Mouse (Mus musculus) CD4-positive, CD25-positive, alpha-beta regulatory T cell, adult 4 months (primary cell): ENCODE results near the gene Aif1. TPM values are rescaled to one million over a fixed set of nuclear protein-coding genes. Genes with fewer than 3 reads are reported as not detected.

Experiments used
- polyA plus RNA-seq, 2 experiments: library from polyadenylated mRNA; unstranded; fragments of 100-300 nt; shearing (Covaris generic); gene quantifications; one replicate each; pipeline ENCODE4 v1.2.1; 2017

The Aif1 gene
- polyA plus RNA-seq, 2 experiments from 2014 or later: 1.8 to 3.7 TPM

Other genes starting within 250 kb of the Aif1 start
- gene Neu1, start 244.8 kb downstream of the Aif1 start, polyA plus RNA-seq: 10 to 100 TPM; 32.5 to 40.6 TPM
- gene Hspa1b, start 216.8 kb downstream of the Aif1 start, polyA plus RNA-seq: 1 to 10 TPM in 1 of 2 experiments, under 1 TPM in 1; 0.84 to 3.7 TPM
- 1 to 10 TPM in 1 of 2 experiments, not detected in 1; 3.1 TPM for gene Gm20481, start 206.2 kb downstream of the Aif1 start, polyA plus RNA-seq
- gene Hspa1a, start 203.9 kb downstream of the Aif1 start, polyA plus RNA-seq: 1 to 10 TPM in 1 of 2 experiments, not detected in 1; 1.1 TPM
- 1 to 10 TPM in 1 of 2 experiments, under 1 TPM in 1; 0.17 to 1.3 TPM for gene Hspa1l, start 203.4 kb downstream of the Aif1 start, polyA plus RNA-seq
- gene Lsm2, start 194.2 kb downstream of the Aif1 start, polyA plus RNA-seq: 10 to 100 TPM; 51.4 to 54.8 TPM
- 10 to 100 TPM; 28.4 to 31.6 TPM for gene Vars, start 175.1 kb downstream of the Aif1 start, polyA plus RNA-seq
- gene Vwa7, start 159.5 kb downstream of the Aif1 start, polyA plus RNA-seq: under 1 TPM; 0.12 to 0.14 TPM
- gene Sapcd1, start 148.1 kb downstream of the Aif1 start, polyA plus RNA-seq: 1 to 10 TPM; 2.7 to 2.8 TPM
- gene Msh5, start 129.3 kb downstream of the Aif1 start, polyA plus RNA-seq: 1 to 10 TPM; 1.8 to 2.5 TPM
- 100 to 1,000 TPM; 490 to 619 TPM for gene Clic1, start 126.1 kb downstream of the Aif1 start, polyA plus RNA-seq
- 1 to 10 TPM; 1.1 to 6.3 TPM for gene Ddah2, start 117.0 kb downstream of the Aif1 start, polyA plus RNA-seq
- gene Ly6g6c, start 110.7 kb downstream of the Aif1 start, polyA plus RNA-seq: not detected
- gene Mpig6b, start 109.9 kb downstream of the Aif1 start, polyA plus RNA-seq: not detected
- gene Ly6g6e, start 99.2 kb downstream of the Aif1 start, polyA plus RNA-seq: not detected
- gene Ly6g6d, start 98.0 kb downstream of the Aif1 start, polyA plus RNA-seq: not detected
- not detected for gene Ly6g6f, start 90.5 kb downstream of the Aif1 start, polyA plus RNA-seq
- gene Abhd16a, start 86.8 kb downstream of the Aif1 start, polyA plus RNA-seq: 10 to 100 TPM; 23.5 to 27.2 TPM
- gene Ly6g5c, start 67.8 kb downstream of the Aif1 start, polyA plus RNA-seq: not detected
- 1 to 10 TPM; 2.5 to 2.8 TPM for gene Ly6g5b, start 60.6 kb downstream of the Aif1 start, polyA plus RNA-seq
- 10 to 100 TPM; 80.4 to 86.0 TPM for gene Gpank1, start 54.6 kb downstream of the Aif1 start, polyA plus RNA-seq
- gene Csnk2b, start 54.0 kb downstream of the Aif1 start, polyA plus RNA-seq: 100 to 1,000 TPM; 243 to 284 TPM
- 10 to 100 TPM; 24.2 to 33.4 TPM for gene D17H6S53E, start 49.7 kb downstream of the Aif1 start, polyA plus RNA-seq
- gene Apom, start 44.0 kb downstream of the Aif1 start, polyA plus RNA-seq: under 1 TPM in 1 of 2 experiments, not detected in 1; 0.32 TPM
- gene Bag6, start 40.9 kb downstream of the Aif1 start, polyA plus RNA-seq: 10 to 100 TPM; 16.9 to 31.5 TPM
- gene Prrc2a, start 11.2 kb downstream of the Aif1 start, polyA plus RNA-seq: 10 to 100 TPM; 43.0 to 75.1 TPM
- 10 to 100 TPM in 1 of 2 experiments, 1 to 10 TPM in 1; 7.3 to 10.0 TPM for gene Lst1, start 12.4 kb upstream of the Aif1 start, polyA plus RNA-seq
- 100 to 1,000 TPM; 154 to 344 TPM for gene Ltb, start 18.4 kb upstream of the Aif1 start, polyA plus RNA-seq
- gene Tnf, start 25.9 kb upstream of the Aif1 start, polyA plus RNA-seq: 10 to 100 TPM; 15.3 to 23.5 TPM
- gene Lta, start 29.3 kb upstream of the Aif1 start, polyA plus RNA-seq: 10 to 100 TPM; 82.7 to 99.0 TPM
- 1 to 10 TPM in 1 of 2 experiments, under 1 TPM in 1; 0.79 to 1.4 TPM for gene Gm16181, start 44.8 kb upstream of the Aif1 start, polyA plus RNA-seq
- gene Atp6v1g2, start 57.6 kb upstream of the Aif1 start, polyA plus RNA-seq: 1 to 10 TPM; 6.3 to 8.2 TPM
- 1 to 10 TPM; 2.0 to 2.2 TPM for gene Nfkbil1, start 59.7 kb upstream of the Aif1 start, polyA plus RNA-seq
- 100 to 1,000 TPM; 255 to 357 TPM for gene Ddx39b, start 65.7 kb upstream of the Aif1 start, polyA plus RNA-seq
- 1,000 to 10,000 TPM; 4,417 to 6,162 TPM for gene H2-D1, start 86.7 kb upstream of the Aif1 start, polyA plus RNA-seq
- under 1 TPM in 1 of 2 experiments, not detected in 1; 0.13 TPM for gene H2-Q1, start 144.3 kb upstream of the Aif1 start, polyA plus RNA-seq
- 10 to 100 TPM in 1 of 2 experiments, 1 to 10 TPM in 1; 9.8 to 10.8 TPM for gene H2-Q2, start 166.2 kb upstream of the Aif1 start, polyA plus RNA-seq
- 10 to 100 TPM; 14.0 to 16.4 TPM for gene H2-Q4, start 203.5 kb upstream of the Aif1 start, polyA plus RNA-seq
- 100 to 1,000 TPM; 488 to 605 TPM for gene H2-Q6, start 248.8 kb upstream of the Aif1 start, polyA plus RNA-seq